Mouse (Mus musculus): ENCODE data around the gene AC141477.1. TPM values are rescaled to one million over a fixed set of nuclear protein-coding genes. Genes with fewer than 3 reads are reported as not detected.

AC141477.1 gene
- polyA plus RNA-seq, 1 experiment from 2014 or later: not detected

DNA sequence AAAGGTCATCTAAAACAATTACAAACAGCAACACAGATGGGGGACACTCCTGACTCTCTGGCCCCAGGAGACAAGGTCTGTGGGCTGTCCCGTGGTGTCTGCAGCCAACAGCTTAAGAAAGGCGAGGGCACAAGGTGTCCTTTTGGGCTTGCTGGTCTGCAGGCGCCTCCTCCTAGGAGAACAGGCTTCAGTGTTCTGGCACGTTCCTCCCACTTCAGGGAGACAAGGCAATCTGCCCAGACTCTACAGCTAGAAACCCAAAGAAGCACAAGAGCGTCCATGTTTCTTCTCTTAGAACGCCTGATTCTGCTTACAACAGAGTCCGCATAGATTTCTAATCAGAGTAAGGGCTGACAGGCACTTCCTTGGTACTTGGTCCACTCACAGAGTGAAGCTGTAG, 22.1 kb upstream of the AC141477.1 start:
- no peaks in the 10 kb centered on the region for H3K4me1 ChIP-seq (ENCODE audit: control insufficient read depth, insufficient read depth, low read length)
- H3K27me3 ChIP-seq (ENCODE audit: control insufficient read depth, insufficient read depth, low read length): no peaks in the 10 kb centered on the region
- no peak overlapping the region for H3K4me3 ChIP-seq (ENCODE audit: low read depth, low read length)
- no peak overlapping the region for H3K4me2 ChIP-seq (ENCODE audit: low read depth, low read length)
- H3K36me3 ChIP-seq (ENCODE audit: control insufficient read depth, insufficient read depth, low read length): no peaks in the 10 kb centered on the region
- no peak for ATAC-seq (ENCODE audit: low read depth)
- no peak overlapping the region for H3K9ac ChIP-seq (replicated peaks; ENCODE audit: low read depth, low read length)
- WGBS: 94% methylated on average over 7 of the region's 7 CpGs
- no peak overlapping the region for H3K27ac ChIP-seq (ENCODE audit: low read depth, low read length)
- no peaks in the 10 kb centered on the region for H3K9me3 ChIP-seq (ENCODE audit: control insufficient read depth, low read length)

DNA sequence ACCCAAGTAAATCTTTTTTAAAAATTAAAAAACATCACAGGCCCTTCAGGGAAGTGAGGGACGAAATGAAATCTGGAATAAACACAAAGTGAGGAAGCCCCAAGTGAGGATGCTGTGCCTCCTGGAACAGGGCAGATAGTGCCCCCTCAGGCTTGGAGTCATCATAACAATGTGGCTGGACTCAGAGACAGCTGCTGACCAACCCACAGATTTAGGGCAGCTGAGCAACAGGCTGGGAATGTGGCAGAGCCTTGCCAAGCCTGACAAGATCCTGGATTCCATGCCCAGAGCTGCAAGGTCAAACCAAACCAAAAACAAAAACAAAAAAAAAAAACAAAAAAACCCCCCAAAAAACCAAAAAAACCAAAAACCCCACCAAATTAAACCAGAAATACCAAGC, 21.0 kb upstream of the AC141477.1 start:
- Histone ChIP-seq H3K27ac (ENCODE audit: low read depth, low read length) (no peak overlapping the region), H3K4me3 (ENCODE audit: low read depth, low read length) (no peak overlapping the region), H3K4me2 (ENCODE audit: low read depth, low read length) (no peak overlapping the region), H3K9me3 (ENCODE audit: control insufficient read depth, low read length) (no peaks in the 10 kb centered on the region), H3K36me3 (ENCODE audit: control insufficient read depth, insufficient read depth, low read length) (no peaks in the 10 kb centered on the region), H3K4me1 (ENCODE audit: control insufficient read depth, insufficient read depth, low read length) (no peaks in the 10 kb centered on the region), H3K27me3 (ENCODE audit: control insufficient read depth, insufficient read depth, low read length) (no peaks in the 10 kb centered on the region), H3K9ac (replicated peaks; ENCODE audit: low read depth, low read length) (no peak overlapping the region)
- 89% methylated on average over 1 of the region's 1 CpGs for WGBS
- no peak for ATAC-seq (ENCODE audit: low read depth)

DNA sequence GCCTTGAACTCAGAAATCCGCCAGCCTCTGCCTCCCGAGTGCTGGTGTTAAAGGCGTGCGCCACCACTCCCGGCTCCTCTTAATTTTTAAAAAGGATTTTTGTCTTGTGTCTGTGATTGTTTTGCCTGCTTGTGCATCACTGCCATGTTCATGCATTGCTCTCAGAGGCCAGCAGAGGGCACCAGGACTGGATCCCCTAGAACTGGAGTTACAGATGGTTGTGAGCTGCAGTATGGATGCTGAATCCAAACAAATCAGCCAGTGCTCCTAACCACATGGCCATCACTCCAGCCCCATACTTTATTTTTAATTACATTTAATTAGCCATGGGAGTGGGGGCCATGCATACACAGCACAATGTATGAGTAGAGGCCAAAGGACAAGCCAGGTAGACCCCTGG, 15.0 kb upstream of the AC141477.1 start:
- no peak overlapping the region for H3K4me3 ChIP-seq (ENCODE audit: low read depth, low read length)
- no peaks in the 10 kb centered on the region for H3K4me1 ChIP-seq (ENCODE audit: control insufficient read depth, insufficient read depth, low read length)
- no peak overlapping the region for H3K9ac ChIP-seq (replicated peaks; ENCODE audit: low read depth, low read length)
- no peaks in the 10 kb centered on the region for H3K36me3 ChIP-seq (ENCODE audit: control insufficient read depth, insufficient read depth, low read length)
- no peaks in the 10 kb centered on the region for H3K27me3 ChIP-seq (ENCODE audit: control insufficient read depth, insufficient read depth, low read length)
- no peak overlapping the region for H3K27ac ChIP-seq (ENCODE audit: low read depth, low read length)
- WGBS: 65% methylated on average over 5 of the region's 5 CpGs
- ATAC-seq (ENCODE audit: low read depth): no peak
- no peak overlapping the region for H3K4me2 ChIP-seq (ENCODE audit: low read depth, low read length)
- H3K9me3 ChIP-seq (ENCODE audit: control insufficient read depth, low read length): no peaks in the 10 kb centered on the region

DNA sequence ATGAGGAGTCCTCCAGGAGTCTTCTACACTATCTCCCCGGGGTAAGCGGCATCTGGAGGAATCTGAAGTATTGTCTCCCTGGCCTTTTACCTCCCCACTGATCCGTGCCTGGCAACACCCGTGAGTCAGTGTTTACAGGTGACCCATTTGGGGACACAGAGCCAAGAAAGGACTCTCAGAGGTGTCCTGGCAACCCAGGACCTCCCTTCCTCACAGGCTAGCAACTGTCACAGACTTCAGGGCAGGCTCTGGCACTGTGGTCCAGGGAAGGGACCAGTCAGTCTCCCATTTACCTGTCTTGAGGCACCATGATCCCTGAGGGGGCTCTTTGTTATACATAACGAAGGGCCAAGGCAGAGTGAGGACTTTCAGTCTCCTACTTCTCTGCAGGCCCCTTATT, 8.6 kb upstream of the AC141477.1 start, which contains the start of gene 2610028H24Rik:
Gene 2610028H24Rik, plus strand, starts transcription at position 231 of the 400 bp plus-strand sequence.
- no peak within 1 kb of the TSS for H3K4me2 ChIP-seq (ENCODE audit: low read depth, low read length)
- 66% methylated on average over 5 of the region's 5 CpGs for WGBS
- H3K27ac ChIP-seq (ENCODE audit: low read depth, low read length): no peak within 1 kb of the TSS
- H3K4me1 ChIP-seq (ENCODE audit: control insufficient read depth, insufficient read depth, low read length): no peaks in the 10 kb centered on the region
- H3K9ac ChIP-seq (replicated peaks; ENCODE audit: low read depth, low read length): no peak within 1 kb of the TSS
- no peaks in the 10 kb centered on the region for H3K27me3 ChIP-seq (ENCODE audit: control insufficient read depth, insufficient read depth, low read length)
- no peak within 1 kb of the TSS for H3K4me3 ChIP-seq (ENCODE audit: low read depth, low read length)
- H3K9me3 ChIP-seq (ENCODE audit: control insufficient read depth, low read length): no peaks in the 10 kb centered on the region
- ATAC-seq (ENCODE audit: low read depth): no peak
- H3K36me3 ChIP-seq (ENCODE audit: control insufficient read depth, insufficient read depth, low read length): no peaks in the 10 kb centered on the region

DNA sequence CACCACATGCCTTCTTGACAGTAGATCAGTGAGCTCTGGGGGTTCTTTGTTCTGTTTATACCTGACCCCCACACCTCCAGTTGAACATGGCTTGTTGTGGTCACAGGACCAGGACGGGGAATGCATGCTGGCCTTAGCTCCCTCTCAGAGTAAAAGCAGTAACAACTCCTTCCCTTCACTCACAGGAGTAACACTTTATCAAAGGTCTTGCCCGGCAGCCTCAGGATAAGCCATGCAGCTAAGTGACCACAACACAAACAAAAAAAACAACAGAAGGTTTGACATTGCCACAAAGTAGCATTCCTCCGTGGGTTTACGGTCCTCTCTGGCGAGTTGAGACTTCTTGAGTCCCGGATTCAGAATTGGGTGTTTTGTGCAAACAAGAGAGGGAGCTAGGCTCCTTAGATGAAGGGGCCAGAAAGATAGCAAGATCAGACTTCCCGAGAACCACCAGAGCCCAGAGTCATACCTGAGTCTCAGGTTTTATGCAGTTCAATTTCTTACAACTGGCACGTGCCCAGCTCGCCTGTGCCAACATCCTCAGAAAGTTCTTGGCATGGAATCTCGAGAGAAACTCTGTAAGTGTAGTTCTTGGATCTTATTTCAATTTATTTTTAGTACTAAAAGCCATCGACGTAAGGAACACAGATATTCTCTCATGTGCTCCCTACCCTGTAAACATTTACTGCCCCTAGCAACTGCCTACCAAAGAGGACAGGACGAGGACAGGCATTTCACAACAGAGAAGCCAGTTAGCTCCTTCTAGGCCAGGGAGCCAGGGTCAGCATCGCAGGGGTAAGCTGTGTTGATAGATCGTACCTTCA, 7.4 kb upstream of the AC141477.1 start:
- ATAC-seq (ENCODE audit: low read depth): no peak
- no peaks in the 10 kb centered on the region for H3K36me3 ChIP-seq (ENCODE audit: control insufficient read depth, insufficient read depth, low read length)
- 83% methylated on average over 15 of the region's 15 CpGs for WGBS

DNA sequence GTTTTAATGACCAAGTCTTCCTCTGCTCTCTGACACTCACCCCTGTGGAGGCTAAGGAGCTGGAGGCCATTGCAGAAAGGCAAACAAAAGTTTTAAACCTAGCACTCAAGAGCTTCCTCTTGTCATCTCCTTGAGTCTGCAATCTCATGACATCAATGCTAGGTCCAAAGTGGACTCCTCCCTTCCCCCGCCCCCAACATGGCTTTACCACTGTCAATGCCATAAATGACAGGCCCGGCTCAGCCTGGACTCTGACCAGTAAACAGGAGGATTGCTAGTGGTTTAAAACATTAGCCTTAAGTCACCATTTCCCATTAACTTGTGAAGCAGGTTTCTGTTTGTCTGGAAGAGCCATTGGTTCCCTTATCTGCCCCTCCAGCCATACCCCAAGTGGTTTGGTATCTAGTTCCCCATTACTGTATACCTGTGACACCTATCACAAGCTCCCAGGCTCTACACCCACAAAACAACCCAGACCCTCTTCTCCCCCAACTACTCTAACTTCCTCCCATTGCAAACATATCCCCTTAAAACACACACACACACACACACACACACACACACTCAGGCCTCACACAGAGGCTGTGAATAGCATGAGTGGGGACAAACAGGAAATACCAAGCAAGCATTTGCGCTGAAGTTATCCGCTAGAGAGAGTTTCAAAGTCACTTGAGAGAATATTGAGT, 5.9 kb upstream of the AC141477.1 start:
- no peaks in the 10 kb centered on the region for H3K36me3 ChIP-seq (ENCODE audit: control insufficient read depth, insufficient read depth, low read length)
- ATAC-seq (ENCODE audit: low read depth): no peak
- peaks cover 7% of the 10 kb centered on the region for H3K4me1 ChIP-seq (ENCODE audit: control insufficient read depth, insufficient read depth, low read length)
- no peak overlapping the region for H3K4me3 ChIP-seq (ENCODE audit: low read depth, low read length)
- H3K9me3 ChIP-seq (ENCODE audit: control insufficient read depth, low read length): no peaks in the 10 kb centered on the region
- H3K27ac ChIP-seq (ENCODE audit: low read depth, low read length): no peak overlapping the region
- 80% methylated on average over 4 of the region's 4 CpGs for WGBS
- no peaks in the 10 kb centered on the region for H3K27me3 ChIP-seq (ENCODE audit: control insufficient read depth, insufficient read depth, low read length)
- H3K9ac ChIP-seq (replicated peaks; ENCODE audit: low read depth, low read length): no peak overlapping the region
- no peak overlapping the region for H3K4me2 ChIP-seq (ENCODE audit: low read depth, low read length)

More for the DNA sequence above, 7.4 kb upstream of the AC141477.1 start:
- Histone ChIP-seq H3K4me2 (ENCODE audit: low read depth, low read length) (no peak overlapping the region), H3K9ac (replicated peaks; ENCODE audit: low read depth, low read length) (no peak overlapping the region), H3K27me3 (ENCODE audit: control insufficient read depth, insufficient read depth, low read length) (no peaks in the 10 kb centered on the region), H3K27ac (ENCODE audit: low read depth, low read length) (no peak overlapping the region), H3K4me3 (ENCODE audit: low read depth, low read length) (no peak overlapping the region), H3K9me3 (ENCODE audit: control insufficient read depth, low read length) (no peaks in the 10 kb centered on the region), H3K4me1 (ENCODE audit: control insufficient read depth, insufficient read depth, low read length) (peaks cover 7% of the 10 kb centered on the region)

DNA sequence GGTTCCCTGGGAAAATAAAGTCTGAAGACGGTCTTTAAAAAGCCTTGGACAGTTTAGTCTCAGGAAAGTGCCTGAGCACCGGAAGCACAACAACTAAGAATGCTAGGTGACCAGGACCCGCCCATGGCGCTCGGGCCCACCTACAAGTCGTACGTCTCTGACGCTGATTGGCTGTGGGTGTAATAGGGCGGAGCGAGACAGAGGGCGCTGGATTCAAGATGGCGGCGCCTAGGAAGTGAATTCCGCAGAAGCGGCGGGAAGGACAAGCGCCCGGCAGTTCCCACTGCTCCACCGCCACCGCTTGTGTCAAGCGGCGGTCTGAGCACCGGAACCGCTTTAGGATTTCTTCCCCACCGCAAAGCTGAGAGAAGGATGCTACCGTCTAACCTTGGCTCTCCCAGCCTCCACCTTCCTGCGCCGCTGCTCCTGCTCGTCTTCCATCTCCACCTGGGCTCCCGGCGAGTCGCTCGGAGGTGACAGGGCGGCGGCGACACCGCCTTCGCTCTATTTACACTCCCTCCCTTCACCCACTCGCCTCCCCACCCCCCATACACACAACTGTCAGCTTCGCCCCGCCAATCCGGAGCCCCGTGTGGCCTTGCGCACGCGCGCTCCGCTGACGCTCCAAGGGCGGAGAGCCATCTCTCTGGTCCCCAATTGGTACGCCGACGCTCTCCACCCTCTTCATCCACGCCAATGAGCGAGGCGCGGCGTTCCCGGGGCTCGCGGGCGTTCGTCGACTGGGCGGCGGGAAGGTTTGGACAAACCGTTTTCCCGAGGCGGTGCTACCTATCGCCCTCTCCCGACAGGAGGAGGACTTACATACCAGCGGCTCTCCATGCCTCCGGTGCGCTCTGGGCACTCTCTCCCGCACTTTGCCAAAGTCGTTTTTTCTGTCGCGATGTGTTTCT, 2.2 kb upstream of the AC141477.1 start, which contains the start of gene Pcnt:
Gene Pcnt, minus strand, starts transcription at position 609 of the 911 bp plus-strand sequence.
- Histone ChIP-seq H3K27ac (ENCODE audit: low read depth, low read length) (peak within 1 kb of the TSS; percentile 94), H3K36me3 (ENCODE audit: control insufficient read depth, insufficient read depth, low read length) (peaks cover 6% of the 10 kb centered on the region; the same call in 1 of the 2 replicates), H3K4me1 (ENCODE audit: control insufficient read depth, insufficient read depth, low read length) (peaks cover 7% of the 10 kb centered on the region), H3K4me2 (ENCODE audit: low read depth, low read length) (peak within 1 kb of the TSS; percentile 84), H3K9me3 (ENCODE audit: control insufficient read depth, low read length) (no peaks in the 10 kb centered on the region), H3K27me3 (ENCODE audit: control insufficient read depth, insufficient read depth, low read length) (no peaks in the 10 kb centered on the region), H3K9ac (replicated peaks; ENCODE audit: low read depth, low read length) (peak within 1 kb of the TSS; percentile 86), H3K4me3 (ENCODE audit: low read depth, low read length) (peak within 1 kb of the TSS; percentile 92)
- peak; percentile 99 for ATAC-seq (ENCODE audit: low read depth)
- WGBS: 1% methylated on average over 69 of the region's 78 CpGs

DNA sequence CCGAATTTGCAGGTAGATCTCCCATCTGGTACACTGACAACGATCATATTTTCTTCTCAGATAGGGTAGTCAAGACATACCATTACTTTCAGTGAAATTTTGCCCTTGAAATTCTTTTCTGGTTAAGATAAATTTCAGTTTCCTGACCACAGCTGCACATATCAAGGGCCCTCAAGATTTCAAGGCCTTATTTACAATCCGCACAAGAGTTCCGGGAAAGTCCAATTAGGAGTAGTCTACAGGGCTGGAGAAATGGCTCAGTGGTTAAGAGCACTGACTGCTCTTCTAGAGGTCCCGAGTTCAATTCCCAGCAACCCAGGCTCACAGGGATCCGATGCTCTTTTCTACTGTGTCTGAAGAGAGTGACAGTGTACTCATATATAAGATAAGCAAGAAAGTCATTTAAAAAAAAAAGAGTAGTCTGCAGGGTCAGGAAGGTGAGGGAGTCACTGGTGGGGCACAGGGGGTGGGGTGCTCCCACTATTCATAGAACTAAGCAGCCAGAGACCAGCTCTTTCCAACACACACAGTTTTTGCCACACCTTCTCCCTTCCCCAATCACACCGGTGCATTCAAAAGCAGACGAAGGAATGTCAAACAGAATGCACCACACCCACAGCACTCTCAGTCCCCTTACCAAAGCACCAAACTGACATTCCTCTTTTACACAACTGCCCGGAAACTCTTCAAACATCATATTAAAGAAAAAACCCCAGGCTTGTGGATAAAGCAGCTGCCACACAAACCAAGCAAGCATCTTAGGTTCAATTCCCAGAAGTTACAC, 945 bp downstream of the AC141477.1 start:
- ATAC-seq (ENCODE audit: low read depth): no peak
- H3K9me3 ChIP-seq (ENCODE audit: control insufficient read depth, low read length): no peaks in the 10 kb centered on the region
- no peak overlapping the region for H3K4me2 ChIP-seq (ENCODE audit: low read depth, low read length)
- peaks cover 7% of the 10 kb centered on the region for H3K4me1 ChIP-seq (ENCODE audit: control insufficient read depth, insufficient read depth, low read length)
- H3K27me3 ChIP-seq (ENCODE audit: control insufficient read depth, insufficient read depth, low read length): no peaks in the 10 kb centered on the region
- no peak overlapping the region for H3K9ac ChIP-seq (replicated peaks; ENCODE audit: low read depth, low read length)
- H3K4me3 ChIP-seq (ENCODE audit: low read depth, low read length): no peak overlapping the region
- WGBS: 93% methylated on average over 9 of the region's 9 CpGs
- H3K36me3 ChIP-seq (ENCODE audit: control insufficient read depth, insufficient read depth, low read length): peaks cover 26% of the 10 kb centered on the region
- H3K27ac ChIP-seq (ENCODE audit: low read depth, low read length): no peak overlapping the region
